Mouse (Mus musculus): ENCODE measurements around the gene Stmn1. TPM values are rescaled to one million over a fixed set of nuclear protein-coding genes. Genes with fewer than 3 reads are reported as not detected.

The Stmn1 gene
- polyA plus RNA-seq, 1 experiment from 2014 or later = 7,624 TPM

DNA sequence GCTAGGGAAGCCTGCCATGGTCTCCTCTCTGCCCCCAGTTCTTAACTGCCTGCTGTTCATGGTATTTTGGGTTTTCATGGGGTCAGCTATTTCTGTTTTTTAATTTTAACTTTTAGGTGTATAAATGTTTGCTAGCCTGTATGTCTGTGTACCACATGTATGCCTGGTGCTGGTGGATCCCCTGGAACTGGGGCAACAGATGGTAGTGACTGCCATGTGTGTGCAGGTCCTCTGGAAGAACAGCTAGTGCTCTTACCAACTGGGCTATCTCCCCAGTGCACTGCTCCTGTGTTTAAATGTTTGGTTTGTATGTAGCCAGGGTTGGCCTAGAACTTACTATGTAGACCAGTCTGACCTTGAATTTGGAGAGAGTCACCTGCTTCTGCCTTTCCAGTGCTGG is 51.2 kb downstream of the Stmn1 start:
- Histone ChIP-seq H3K27me3 (replicated peaks; ENCODE audit: control insufficient read depth, insufficient read depth, low read length) (no peaks in the 10 kb centered on the region), H3K27ac (ENCODE audit: low read depth, low read length) (no peak overlapping the region), H3K4me3 (ENCODE audit: low read depth, low read length) (no peak overlapping the region), H3K36me3 (ENCODE audit: control insufficient read depth, insufficient read depth, low read length) (peaks cover 12% of the 10 kb centered on the region; the same call in 1 of the 2 replicates), H3K4me1 (ENCODE audit: control insufficient read depth, insufficient read depth, low read length) (no peaks in the 10 kb centered on the region), H3K4me2 (ENCODE audit: low read length) (no peak overlapping the region), H3K9me3 (replicated peaks; ENCODE audit: control insufficient read depth, low read length) (no peaks in the 10 kb centered on the region), H3K9ac (ENCODE audit: low read length) (no peak overlapping the region)
- DNase-seq (ENCODE audit: low spot score) (no peak), ATAC-seq (no peak)

Small RNA genes within 50 kb of the gene (microRNA-seq; reads per million reads assigned to microRNA genes)
- 0.79 reads per million for gene Gm23634

Other genes with a start within 250 kb of the Stmn1 start
- gene Catsper4, start 240.9 kb upstream of the Stmn1 start, polyA plus RNA-seq (2014; fragmentation: Nextera tagmentation; extraction: Ambion mirVana) = not detected in 2 replicates
- 0.36 TPM in 1 of 2 replicates, not detected in the other for gene Cnksr1, start 229.9 kb upstream of the Stmn1 start, polyA plus RNA-seq (2014; fragmentation: Nextera tagmentation; extraction: Ambion mirVana)
- gene E130218I03Rik, start 224.7 kb upstream of the Stmn1 start, polyA plus RNA-seq (2014; fragmentation: Nextera tagmentation; extraction: Ambion mirVana) = 0.17 TPM in 1 of 2 replicates, not detected in the other
- 14.4 and 15.8 TPM in 2 replicates for gene Zfp593, start 222.7 kb upstream of the Stmn1 start, polyA plus RNA-seq (2014; fragmentation: Nextera tagmentation; extraction: Ambion mirVana)
- gene Gm30191, start 221.4 kb upstream of the Stmn1 start, polyA plus RNA-seq (2014; fragmentation: Nextera tagmentation; extraction: Ambion mirVana) = not detected in 2 replicates
- gene Grrp1, start 214.2 kb upstream of the Stmn1 start, polyA plus RNA-seq (2014; fragmentation: Nextera tagmentation; extraction: Ambion mirVana) = 10.1 and 11.6 TPM in 2 replicates
- gene Pdik1l, start 180.4 kb upstream of the Stmn1 start, polyA plus RNA-seq (2014; fragmentation: Nextera tagmentation; extraction: Ambion mirVana) = 32.2 and 40.5 TPM in 2 replicates
- not detected in 2 replicates for gene Trim63, start 153.2 kb upstream of the Stmn1 start, polyA plus RNA-seq (2014; fragmentation: Nextera tagmentation; extraction: Ambion mirVana)
- 0.05 and 0.06 TPM in 2 replicates for gene Slc30a2, start 125.1 kb upstream of the Stmn1 start, polyA plus RNA-seq (2014; fragmentation: Nextera tagmentation; extraction: Ambion mirVana)
- 0.14 and 0.25 TPM in 2 replicates for gene Extl1, start 84.5 kb upstream of the Stmn1 start, polyA plus RNA-seq (2014; fragmentation: Nextera tagmentation; extraction: Ambion mirVana)
- 7.6 and 9.8 TPM in 2 replicates for gene Pafah2, start 72.0 kb upstream of the Stmn1 start, polyA plus RNA-seq (2014; fragmentation: Nextera tagmentation; extraction: Ambion mirVana)
- 4.3 and 6.0 TPM in 2 replicates for gene Paqr7, start 28.4 kb downstream of the Stmn1 start, polyA plus RNA-seq (2014; fragmentation: Nextera tagmentation; extraction: Ambion mirVana)
- gene Aunip, start 42.7 kb downstream of the Stmn1 start, polyA plus RNA-seq (2014; fragmentation: Nextera tagmentation; extraction: Ambion mirVana) = 2.2 and 3.3 TPM in 2 replicates
- 177 and 185 TPM in 2 replicates for gene Mtfr1l, start 67.1 kb downstream of the Stmn1 start, polyA plus RNA-seq (2014; fragmentation: Nextera tagmentation; extraction: Ambion mirVana)
- 10.2 and 12.4 TPM in 2 replicates for gene Selenon, start 83.8 kb downstream of the Stmn1 start, polyA plus RNA-seq (2014; fragmentation: Nextera tagmentation; extraction: Ambion mirVana)
- 1.5 and 1.9 TPM in 2 replicates for gene Man1c1, start 236.0 kb downstream of the Stmn1 start, polyA plus RNA-seq (2014; fragmentation: Nextera tagmentation; extraction: Ambion mirVana)

Data from forebrain, embryonic 14.5 days (tissue).